Mouse (Mus musculus): ENCODE data around the gene Lrrc20. TPM values are rescaled to one million over a fixed set of nuclear protein-coding genes. Genes with fewer than 3 reads are reported as not detected.

Gene Lrrc20
- polyA plus RNA-seq, 2 experiments, result 10.4 to 11.3 TPM

- no peaks in the 10 kb centered on the region for H3K9me3 ChIP-seq (ENCODE audit: control insufficient read depth, low read length)
- H3K36me3 ChIP-seq (ENCODE audit: control insufficient read depth, insufficient read depth, low read length), result no peaks in the 10 kb centered on the region
- no peak overlapping the region for H3K4me2 ChIP-seq (replicated peaks; ENCODE audit: low read depth, low read length, severe bottlenecking)
- H3K27ac ChIP-seq (replicated peaks; ENCODE audit: low read depth, low read length), result no peak overlapping the region
- no peaks in the 10 kb centered on the region for H3K27me3 ChIP-seq (ENCODE audit: control insufficient read depth, insufficient read depth, low read length)
- no peak overlapping the region for H3K4me3 ChIP-seq (replicated peaks; ENCODE audit: low read length)
- ATAC-seq (ENCODE audit: low FRiP score, low read depth) (no peak), DNase-seq (ENCODE audit: low spot score) (no peak)
- 83% methylated on average over 5 of the region's 5 CpGs for WGBS
- no peaks in the 10 kb centered on the region for H3K4me1 ChIP-seq (ENCODE audit: control insufficient read depth, insufficient read depth, low read length)
- no peak for TF ChIP-seq POLR2A (IDR thresholded peaks at IDR 0.05; ENCODE audit: borderline replicate concordance, extremely low read depth, insufficient read depth, insufficient read length)
- no peak overlapping the region for H3K9ac ChIP-seq (ENCODE audit: low read depth, low read length, severe bottlenecking)
Measured at GRCm38 (mm10) chr10:61516866-61517265, 41.3 kb downstream of the Lrrc20 start.

- no peak for TF ChIP-seq POLR2A (IDR thresholded peaks at IDR 0.05; ENCODE audit: borderline replicate concordance, extremely low read depth, insufficient read depth, insufficient read length)
- Histone ChIP-seq H3K9ac (ENCODE audit: low read depth, low read length, severe bottlenecking) (no peak overlapping the region), H3K27ac (replicated peaks; ENCODE audit: low read depth, low read length) (no peak overlapping the region), H3K36me3 (ENCODE audit: control insufficient read depth, insufficient read depth, low read length) (no peaks in the 10 kb centered on the region), H3K27me3 (ENCODE audit: control insufficient read depth, insufficient read depth, low read length) (no peaks in the 10 kb centered on the region), H3K9me3 (ENCODE audit: control insufficient read depth, low read length) (no peaks in the 10 kb centered on the region), H3K4me1 (ENCODE audit: control insufficient read depth, insufficient read depth, low read length) (no peaks in the 10 kb centered on the region), H3K4me3 (replicated peaks; ENCODE audit: low read length) (no peak overlapping the region), H3K4me2 (replicated peaks; ENCODE audit: low read depth, low read length, severe bottlenecking) (no peak overlapping the region)
- no peak for DNase-seq (ENCODE audit: low spot score)
- 70% methylated on average over 12 of the region's 12 CpGs for WGBS
- ATAC-seq (ENCODE audit: low FRiP score, low read depth), result no peak
Measured at GRCm38 (mm10) chr10:61517296-61518071, 41.9 kb downstream of the Lrrc20 start.

- Histone ChIP-seq H3K4me2 (replicated peaks; ENCODE audit: low read depth, low read length, severe bottlenecking) (no peak overlapping the region), H3K27ac (replicated peaks; ENCODE audit: low read depth, low read length) (no peak overlapping the region)
- 85% methylated on average over 9 of the region's 9 CpGs for WGBS
Measured at GRCm38 (mm10) chr10:61518320-61518719, 42.7 kb downstream of the Lrrc20 start.

GRCm38 (mm10) chr10:61519491-61519890 is 43.9 kb downstream of the Lrrc20 start:
- Histone ChIP-seq H3K9me3 (ENCODE audit: control insufficient read depth, low read length) (no peaks in the 10 kb centered on the region), H3K36me3 (ENCODE audit: control insufficient read depth, insufficient read depth, low read length) (no peaks in the 10 kb centered on the region), H3K4me2 (replicated peaks; ENCODE audit: low read depth, low read length, severe bottlenecking) (no peak overlapping the region), H3K4me3 (replicated peaks; ENCODE audit: low read length) (no peak overlapping the region), H3K9ac (ENCODE audit: low read depth, low read length, severe bottlenecking) (no peak overlapping the region), H3K27ac (replicated peaks; ENCODE audit: low read depth, low read length) (no peak overlapping the region), H3K27me3 (ENCODE audit: control insufficient read depth, insufficient read depth, low read length) (no peaks in the 10 kb centered on the region), H3K4me1 (ENCODE audit: control insufficient read depth, insufficient read depth, low read length) (no peaks in the 10 kb centered on the region; the same call in 1 of the 2 replicates)
- WGBS, result 46% methylated on average over 2 of the region's 2 CpGs
- no peak for TF ChIP-seq POLR2A (IDR thresholded peaks at IDR 0.05; ENCODE audit: borderline replicate concordance, extremely low read depth, insufficient read depth, insufficient read length)
- DNase-seq (ENCODE audit: low spot score) (no peak), ATAC-seq (ENCODE audit: low FRiP score, low read depth) (no peak)

More at GRCm38 (mm10) chr10:61518320-61518719, 42.7 kb downstream of the Lrrc20 start:
- no peaks in the 10 kb centered on the region for H3K27me3 ChIP-seq (ENCODE audit: control insufficient read depth, insufficient read depth, low read length)
- no peaks in the 10 kb centered on the region for H3K9me3 ChIP-seq (ENCODE audit: control insufficient read depth, low read length)
- no peak for DNase-seq (ENCODE audit: low spot score)
- H3K4me1 ChIP-seq (ENCODE audit: control insufficient read depth, insufficient read depth, low read length), result no peaks in the 10 kb centered on the region
- H3K4me3 ChIP-seq (replicated peaks; ENCODE audit: low read length), result no peak overlapping the region
- TF ChIP-seq POLR2A (IDR thresholded peaks at IDR 0.05; ENCODE audit: borderline replicate concordance, extremely low read depth, insufficient read depth, insufficient read length), result no peak
- H3K9ac ChIP-seq (ENCODE audit: low read depth, low read length, severe bottlenecking), result no peak overlapping the region
- no peaks in the 10 kb centered on the region for H3K36me3 ChIP-seq (ENCODE audit: control insufficient read depth, insufficient read depth, low read length)
- no peak for ATAC-seq (ENCODE audit: low FRiP score, low read depth)

- Histone ChIP-seq H3K4me2 (replicated peaks; ENCODE audit: low read depth, low read length, severe bottlenecking) (no peak overlapping the region), H3K9me3 (ENCODE audit: control insufficient read depth, low read length) (no peaks in the 10 kb centered on the region), H3K9ac (ENCODE audit: low read depth, low read length, severe bottlenecking) (no peak overlapping the region), H3K27ac (replicated peaks; ENCODE audit: low read depth, low read length) (no peak overlapping the region), H3K27me3 (ENCODE audit: control insufficient read depth, insufficient read depth, low read length) (no peaks in the 10 kb centered on the region), H3K36me3 (ENCODE audit: control insufficient read depth, insufficient read depth, low read length) (no peaks in the 10 kb centered on the region), H3K4me1 (ENCODE audit: control insufficient read depth, insufficient read depth, low read length) (no peaks in the 10 kb centered on the region; the same call in 1 of the 2 replicates), H3K4me3 (replicated peaks; ENCODE audit: low read length) (no peak overlapping the region)
- ATAC-seq (ENCODE audit: low FRiP score, low read depth) (no peak), DNase-seq (ENCODE audit: low spot score) (no peak)
- WGBS, result 82% methylated on average over 6 of the region's 6 CpGs
- TF ChIP-seq POLR2A (IDR thresholded peaks at IDR 0.05; ENCODE audit: borderline replicate concordance, extremely low read depth, insufficient read depth, insufficient read length), result no peak
Measured at GRCm38 (mm10) chr10:61520714-61521113, 45.1 kb downstream of the Lrrc20 start.

All from limb, embryonic 14.5 days (tissue).